Mouse (Mus musculus) left cerebral cortex, postnatal 36 days (tissue): ENCODE results near the gene Hist1h4b. TPM values are rescaled to one million over a fixed set of nuclear protein-coding genes. Genes with fewer than 3 reads are reported as not detected.
"Not testable (repeated sequence)": the region's sequence is repeated elsewhere in the genome, so short reads cannot be mapped to it uniquely, and the experiment has no call there.

ENCODE experiments used
- DNase-seq, 2 experiments: peaks; one replicate each; pipeline ENCODE4 v3.0.0; 2021 to 2022; ENCODE audit warnings: low spot score in 2 of 2, mixed read lengths in 1 of 2
- intact Hi-C: fragments of 180-260 bp; cut with DNase I; formaldehyde crosslinking; loops from one replicate; pipeline ENCODE4 v1.15.1; 2025
- microRNA-seq: library from miRNA; unstranded; fragments of <30 nt; microRNA quantifications from one replicate; pipeline ENCODE4 v1.2.0, GENCODE M21; 2022
- total RNA-seq, 2 experiments: library from RNA; stranded (reverse); gene quantifications; 2 replicates each; pipeline ENCODE4 v1.2.3; 2021

Gene Hist1h4b
- total RNA-seq, 2 experiments from 2014 or later, result 87.5 to 90.3 TPM

DNA sequence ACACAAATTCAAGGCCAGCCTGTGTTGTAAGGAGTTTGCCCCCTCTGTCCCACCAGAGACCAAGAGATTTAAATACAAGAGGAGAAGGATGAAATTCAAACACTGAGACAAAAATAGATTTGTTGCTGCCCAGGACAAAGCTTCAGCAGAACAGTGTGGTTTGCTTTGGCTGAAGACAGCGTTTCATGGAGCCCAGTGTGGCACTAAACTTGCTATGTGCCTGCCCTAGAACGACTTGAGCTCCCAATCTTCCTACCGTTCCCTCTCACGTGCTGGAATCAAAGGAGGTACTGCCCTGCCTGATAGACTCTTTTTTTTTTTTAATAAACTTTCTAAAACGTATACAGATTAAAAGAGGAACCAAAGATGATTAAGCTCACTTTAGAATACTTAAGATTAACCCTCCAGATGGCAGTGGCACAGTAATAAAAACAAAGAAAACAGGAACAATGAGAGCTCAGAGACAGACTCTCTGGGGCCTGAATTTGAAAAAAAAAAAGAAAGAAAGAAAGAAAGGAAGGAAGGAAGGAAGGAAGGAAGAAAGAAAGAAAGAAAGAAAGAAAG lies 12.1 kb downstream of the Hist1h4b start:
- intact Hi-C loops, result no loop called here

DNA sequence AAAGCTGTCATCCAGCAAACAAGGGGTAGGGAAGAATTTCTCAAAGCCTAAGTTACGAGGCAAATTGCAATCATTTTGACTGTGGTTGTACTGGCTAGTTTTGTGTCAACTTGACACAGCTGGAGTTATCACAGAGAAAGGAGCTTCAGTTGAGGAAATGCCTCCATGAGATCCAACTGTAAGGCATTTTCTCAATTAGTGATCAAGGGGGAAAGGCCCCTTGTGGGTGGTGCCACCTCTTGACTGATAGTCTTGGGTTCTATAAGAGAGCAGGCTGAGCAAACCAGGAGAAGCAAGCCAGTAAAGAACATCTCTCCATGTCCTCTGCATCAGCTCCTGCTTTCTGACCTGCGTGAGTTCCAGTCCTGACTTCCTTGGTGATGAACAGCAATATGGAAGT lies 12.8 kb downstream of the Hist1h4b start, which contains the start of gene Trim38:
Gene Trim38, plus strand, starts transcription at position 301 of the 400 bp plus-strand sequence.
- intact Hi-C loops, DNase-seq: not testable (repeated sequence)

More for the DNA sequence above, 12.1 kb downstream of the Hist1h4b start:
- DNase-seq, result no peak

DNA sequence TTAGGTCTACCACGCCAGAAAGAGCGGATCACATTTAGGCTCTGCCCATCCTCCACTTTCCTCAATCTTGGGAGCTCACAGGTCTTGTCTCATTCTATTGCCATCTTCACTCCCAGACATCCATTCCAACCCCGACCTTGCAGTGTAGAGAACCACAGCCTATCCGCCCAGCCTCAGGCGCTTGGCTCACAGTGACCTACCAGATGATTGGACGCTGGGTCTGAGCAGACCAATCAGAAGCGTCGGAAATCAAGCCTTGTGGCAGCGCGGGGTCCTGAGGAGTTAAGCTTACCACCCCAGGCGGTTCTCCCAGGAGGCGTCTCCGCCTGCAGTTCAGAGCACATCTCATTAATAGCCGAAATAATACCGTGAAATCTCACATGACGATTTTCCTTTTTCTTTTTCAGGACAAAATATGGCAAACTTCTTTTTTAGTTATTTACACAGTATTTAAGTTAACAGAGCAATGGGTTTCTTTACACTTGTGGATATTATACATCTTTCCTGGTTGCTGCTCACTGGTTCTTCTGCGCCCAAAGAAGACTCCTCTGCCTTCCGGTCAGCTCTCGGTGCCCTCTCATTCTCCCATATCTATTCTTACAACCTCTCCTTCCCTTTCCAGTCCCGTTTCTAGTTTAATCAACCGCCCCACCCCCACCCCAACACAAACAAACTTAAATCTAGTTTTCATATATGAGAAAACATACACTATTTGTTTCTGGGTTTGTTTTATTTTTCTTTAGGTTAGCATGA lies 15.9 kb downstream of the Hist1h4b start:
- intact Hi-C loops, result no loop called here
- peak; percentile 33 to 42 for DNase-seq

DNA sequence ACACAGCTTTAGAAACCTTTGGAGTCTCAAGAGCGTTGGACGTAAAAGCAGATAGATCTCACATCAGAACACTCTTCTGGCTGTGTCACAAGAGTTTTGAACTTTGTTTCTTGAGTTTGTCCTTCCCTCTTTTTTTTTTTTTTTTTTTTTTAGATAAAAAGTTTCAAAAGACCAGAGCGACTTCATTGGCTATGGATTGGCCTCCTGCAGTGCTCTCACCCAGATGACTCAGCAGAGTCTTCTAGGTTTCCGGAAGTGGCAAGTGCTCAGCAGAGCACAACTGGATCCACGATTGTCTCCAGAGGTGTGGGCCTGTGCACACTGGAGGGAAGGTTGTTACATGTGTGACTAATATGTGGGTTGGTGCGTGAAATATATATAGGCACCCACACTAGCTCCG lies 21.5 kb downstream of the Hist1h4b start:
- intact Hi-C loops, result no loop called here
- DNase-seq, result no peak

DNA sequence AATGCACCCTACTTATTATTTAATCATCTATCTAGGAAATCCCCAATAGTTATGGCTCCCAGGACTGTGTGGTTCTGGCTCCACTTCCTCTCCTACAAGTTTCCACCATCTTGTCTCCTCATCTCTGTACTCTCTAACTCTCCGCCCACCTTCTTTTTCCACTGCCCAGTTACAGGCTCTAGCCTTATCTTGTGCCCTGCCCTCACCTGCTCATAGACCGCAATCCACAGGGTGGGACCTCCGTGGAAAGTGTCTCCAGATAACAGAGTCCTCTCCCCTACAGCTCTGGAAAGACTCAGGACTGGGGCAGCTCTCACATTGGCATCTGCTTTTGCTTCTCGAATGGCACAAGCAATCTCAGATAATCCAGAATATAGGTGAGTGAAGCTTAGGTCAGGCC lies 22.2 kb downstream of the Hist1h4b start:
- DNase-seq, result no peak
- intact Hi-C loops, result no loop called here

DNA sequence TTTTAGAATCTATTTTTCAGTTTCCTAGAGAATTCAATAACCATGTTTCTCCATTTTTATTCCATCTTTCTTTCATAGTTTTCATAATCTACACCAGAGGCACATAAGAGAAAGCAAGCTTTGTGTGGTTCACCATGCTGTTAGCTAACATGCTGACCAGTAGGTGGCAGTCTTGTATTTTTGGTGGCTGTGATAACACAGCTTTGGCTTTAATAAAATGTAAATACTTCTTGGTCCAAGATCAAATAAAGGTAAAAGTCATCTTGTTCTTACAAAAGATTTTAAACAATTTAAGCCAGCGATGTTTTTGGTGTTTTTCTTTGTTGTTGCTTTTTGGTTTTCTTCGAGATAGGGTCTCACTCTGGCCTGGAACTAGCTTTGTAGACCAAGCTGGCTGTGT lies 35.7 kb downstream of the Hist1h4b start:
- intact Hi-C loops, result loop anchor here (5.0 kb wide), 1 partner anchor 505 kb away; no protein-coding TSS in a partner anchor
- DNase-seq, result peak; percentile 17 to 18

DNA sequence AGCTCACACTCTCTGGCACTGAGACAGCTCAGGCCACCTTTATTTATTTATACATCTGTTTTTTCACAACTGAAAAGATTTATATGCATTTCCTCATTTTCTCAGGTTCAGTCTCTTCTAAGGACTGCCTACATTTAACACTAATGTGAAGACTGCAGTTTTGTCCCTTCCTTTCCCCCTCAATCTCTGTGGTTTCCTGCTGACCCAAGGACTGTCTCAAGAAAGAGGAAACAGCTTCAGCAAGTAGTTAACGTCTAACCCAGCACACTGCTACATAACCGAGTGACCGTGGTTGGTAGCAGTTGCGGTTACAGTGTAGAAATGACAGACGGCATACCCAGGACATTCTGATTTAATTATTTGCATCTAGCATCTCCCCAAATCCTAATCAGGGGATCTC lies 42.6 kb downstream of the Hist1h4b start:
- intact Hi-C loops, result no loop called here
- no peak for DNase-seq

DNA sequence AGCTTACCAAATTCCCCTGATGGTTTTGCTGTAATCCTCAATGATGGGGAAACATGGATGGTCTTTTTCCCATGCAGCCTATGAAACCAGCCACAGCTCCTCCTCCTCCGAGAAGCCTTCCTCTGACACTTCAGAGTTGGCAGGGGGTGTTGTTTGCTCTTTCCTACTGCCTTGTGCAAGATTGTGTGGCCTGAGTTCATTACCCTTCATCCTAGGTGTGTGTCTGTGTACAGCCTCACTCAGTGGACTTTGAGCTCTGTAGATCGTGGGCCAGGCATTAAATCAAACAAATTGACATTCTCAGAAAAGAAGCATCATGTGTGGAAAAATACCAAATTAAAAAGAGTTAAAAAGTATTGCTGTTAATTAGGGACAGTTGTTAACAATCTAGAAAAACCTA lies 47.7 kb downstream of the Hist1h4b start:
- DNase-seq, result no peak
- intact Hi-C loops, result no loop called here

DNA sequence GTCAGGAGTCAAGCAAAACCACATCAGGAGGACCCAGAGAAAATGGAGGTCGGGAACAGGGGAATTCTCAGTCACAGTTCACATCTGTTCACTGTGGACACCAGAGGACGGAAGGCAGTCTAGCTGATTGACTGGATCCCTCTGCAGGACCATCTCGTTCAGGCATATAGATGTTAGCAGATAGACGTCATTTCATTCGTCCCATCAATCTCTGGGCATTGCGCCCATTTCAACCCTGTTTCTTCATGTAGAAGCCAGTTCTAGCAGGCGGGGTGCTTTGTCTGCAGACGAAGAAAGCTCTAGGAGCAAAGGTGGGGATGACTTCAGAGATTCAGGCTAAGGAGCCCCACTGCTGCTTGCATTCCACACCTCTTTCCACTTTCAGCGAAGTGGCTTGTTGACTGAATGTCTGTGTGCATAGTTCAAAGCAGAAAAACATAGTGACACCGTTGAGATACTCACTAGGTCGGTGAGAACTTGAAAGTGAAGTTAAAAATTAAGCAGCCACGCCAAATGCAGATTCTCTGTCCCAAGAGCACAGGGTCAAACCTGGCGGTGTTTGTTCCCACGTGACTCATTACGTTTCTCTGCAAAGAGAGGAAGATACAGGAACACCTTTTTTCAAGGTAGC lies 49.7 kb downstream of the Hist1h4b start, which contains the start of gene Slc17a2:
Gene Slc17a2, plus strand, starts transcription at position 572 of the 631 bp plus-strand sequence.
- no peak for DNase-seq
- intact Hi-C loops, result no loop called here

Small RNA genes lying within 50 kb of the gene (microRNA-seq; reads per million reads assigned to microRNA genes)
- gene Gm44314 (not detected), gene Gm44484 (not detected)

Other genes with a start within 250 kb of the Hist1h4b start
- gene Hist1h4h, start 226.0 kb upstream of the Hist1h4b start, total RNA-seq, result 100 to 1,000 TPM; 319 to 326 TPM
- gene Hist1h2af, start 223.1 kb upstream of the Hist1h4b start, total RNA-seq, result 1 to 10 TPM; 6.2 to 7.0 TPM
- 1 to 10 TPM; 3.6 to 4.6 TPM for gene Hist1h3g, start 221.6 kb upstream of the Hist1h4b start, total RNA-seq
- gene Hist1h2bh, start 213.6 kb upstream of the Hist1h4b start, total RNA-seq, result 1 to 10 TPM in 1 of 2 experiments, under 1 TPM in 1; 0.79 to 1.2 TPM
- 10 to 100 TPM; 17.9 to 18.2 TPM for gene Hist1h3f, start 213.0 kb upstream of the Hist1h4b start, total RNA-seq
- 100 to 1,000 TPM; 173 to 184 TPM for gene Hist1h4f, start 205.4 kb upstream of the Hist1h4b start, total RNA-seq
- gene Hist1h1d, start 203.8 kb upstream of the Hist1h4b start, total RNA-seq, result 1 to 10 TPM; 4.7 to 6.5 TPM
- gene Hist1h3e, start 194.6 kb upstream of the Hist1h4b start, total RNA-seq, result 10 to 100 TPM; 46.6 to 51.6 TPM
- 1 to 10 TPM; 6.2 to 7.8 TPM for gene Hist1h2ae, start 185.8 kb upstream of the Hist1h4b start, total RNA-seq
- 10 to 100 TPM; 86.3 to 99.7 TPM for gene Hist1h2bg, start 185.6 kb upstream of the Hist1h4b start, total RNA-seq
- 10 to 100 TPM; 20.6 to 28.9 TPM for gene Hist1h2bf, start 182.8 kb upstream of the Hist1h4b start, total RNA-seq
- 1 to 10 TPM; 3.1 to 8.2 TPM for gene Hist1h2ad, start 182.6 kb upstream of the Hist1h4b start, total RNA-seq
- 10 to 100 TPM in 1 of 2 experiments, 1 to 10 TPM in 1; 7.7 to 10.8 TPM for gene Hist1h3d, start 181.2 kb upstream of the Hist1h4b start, total RNA-seq
- 100 to 1,000 TPM; 160 to 166 TPM for gene Hist1h4d, start 175.4 kb upstream of the Hist1h4b start, total RNA-seq
- gene Hist1h2be, start 135.9 kb upstream of the Hist1h4b start, total RNA-seq, result 1 to 10 TPM; 7.0 to 7.4 TPM
- gene Hist1h1e, start 134.5 kb upstream of the Hist1h4b start, total RNA-seq, result 10 to 100 TPM; 70.8 to 73.2 TPM
- 1 to 10 TPM; 2.5 to 2.9 TPM for gene Hist1h2ac, start 73.1 kb upstream of the Hist1h4b start, total RNA-seq
- 10 to 100 TPM; 32.1 to 33.8 TPM for gene Hist1h2bc, start 72.8 kb upstream of the Hist1h4b start, total RNA-seq
- not detected for gene Hist1h1t, start 61.2 kb upstream of the Hist1h4b start, total RNA-seq
- 100 to 1,000 TPM; 107 to 117 TPM for gene Hist1h4c, start 58.6 kb upstream of the Hist1h4b start, total RNA-seq
- 1 to 10 TPM; 2.4 to 3.7 TPM for gene Hfe, start 46.2 kb upstream of the Hist1h4b start, total RNA-seq
- 10 to 100 TPM; 68.2 to 74.7 TPM for gene Hist1h1c, start 18.2 kb upstream of the Hist1h4b start, total RNA-seq
- gene Hist1h3c, start 11.4 kb upstream of the Hist1h4b start, total RNA-seq, result 1 to 10 TPM; 1.9 to 2.6 TPM
- 10 to 100 TPM; 17.9 to 19.8 TPM for gene Hist1h2bb, start 10.3 kb upstream of the Hist1h4b start, total RNA-seq
- gene Hist1h2ab, start 5.9 kb upstream of the Hist1h4b start, total RNA-seq, result 10 to 100 TPM; 28.3 to 44.5 TPM
- gene Hist1h3b, start 4.7 kb upstream of the Hist1h4b start, total RNA-seq, result 10 to 100 TPM in 1 of 2 experiments, 1 to 10 TPM in 1; 9.7 to 14.5 TPM
- 10 to 100 TPM; 62.2 to 71.7 TPM for gene Hist1h4a, start 4.2 kb downstream of the Hist1h4b start, total RNA-seq
- 10 to 100 TPM; 41.3 to 42.8 TPM for gene Hist1h3a, start 5.4 kb downstream of the Hist1h4b start, total RNA-seq
- gene Hist1h1a, start 6.7 kb downstream of the Hist1h4b start, total RNA-seq, result 10 to 100 TPM; 26.1 to 28.4 TPM
- gene Trim38, start 12.9 kb downstream of the Hist1h4b start, total RNA-seq, result not detected
- gene Slc17a2, start 50.0 kb downstream of the Hist1h4b start, total RNA-seq, result not detected
- gene Slc17a3, start 82.4 kb downstream of the Hist1h4b start, total RNA-seq, result not detected
- not detected for gene Slc17a1, start 110.7 kb downstream of the Hist1h4b start, total RNA-seq
- not detected for gene Slc17a4, start 158.0 kb downstream of the Hist1h4b start, total RNA-seq
- gene Hist1h2ba, start 177.1 kb downstream of the Hist1h4b start, total RNA-seq, result not detected
- not detected for gene Hist1h2aa, start 177.4 kb downstream of the Hist1h4b start, total RNA-seq
- gene Scgn, start 234.2 kb downstream of the Hist1h4b start, total RNA-seq, result 1 to 10 TPM in 1 of 2 experiments, not detected in 1; 1.0 TPM